Mouse (Mus musculus): Measurements from ENCODE around the gene Gm10644.
A peak's percentile ranks its signal among the peaks of the same experiment; 100 is the strongest.

Gene Gm10644

GRCm38 (mm10) chr8:83980845-83981244 lies 25.8 kb upstream of the Gm10644 start:
- no peak for DNase-seq (ENCODE audit: low read depth, low spot score)

DNA sequence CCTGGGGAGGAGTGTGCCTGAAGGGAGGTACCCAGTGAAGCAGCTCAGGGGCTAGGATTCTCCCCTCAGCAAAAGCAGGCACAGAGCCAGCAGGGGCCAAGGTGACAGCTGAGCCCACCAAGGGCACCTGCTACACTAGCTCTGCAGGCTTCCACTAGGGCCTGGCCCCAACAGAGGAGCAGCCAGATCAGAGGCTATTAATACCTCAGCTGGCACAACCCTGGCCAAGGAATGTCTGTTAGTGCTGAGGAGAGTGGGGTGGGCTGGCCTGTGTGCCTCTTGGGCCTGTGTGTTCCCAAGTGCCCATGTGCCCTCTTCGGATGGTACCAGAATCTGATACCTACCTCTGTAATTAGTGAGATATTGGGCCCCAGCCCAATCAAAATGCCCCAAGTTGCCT lies 25.2 kb upstream of the Gm10644 start:
- no peak for DNase-seq (ENCODE audit: low read depth, low spot score)

DNA sequence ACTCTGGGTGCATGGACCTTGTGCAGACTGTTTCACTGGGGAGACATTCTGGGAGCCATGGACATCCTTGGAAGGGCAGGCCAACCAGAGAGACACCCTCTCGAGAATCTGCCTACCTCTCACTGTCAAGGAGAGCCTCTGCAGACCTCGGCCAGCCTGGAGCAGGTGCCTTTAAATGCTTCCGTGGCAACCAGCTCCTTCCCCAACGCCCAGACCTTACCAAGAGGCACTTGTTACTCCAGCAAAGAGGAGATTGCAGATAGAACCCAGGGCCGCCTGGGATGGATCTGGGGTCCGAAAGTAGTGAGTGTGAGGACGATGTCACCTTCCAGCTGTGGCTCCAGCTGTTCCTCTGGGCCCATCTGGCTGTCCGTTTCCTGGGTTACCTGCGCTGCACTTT lies 23.2 kb upstream of the Gm10644 start:
- no peak for DNase-seq (ENCODE audit: low read depth, low spot score)

- DNase-seq (ENCODE audit: low read depth, low spot score), result no peak
These were observed 22.6 kb upstream of the Gm10644 start for GRCm38 (mm10) chr8:83977646-83978045.

GRCm38 (mm10) chr8:83976779-83977350 lies 21.9 kb upstream of the Gm10644 start:
- peak; percentile 24 for DNase-seq (ENCODE audit: low read depth, low spot score)

DNA sequence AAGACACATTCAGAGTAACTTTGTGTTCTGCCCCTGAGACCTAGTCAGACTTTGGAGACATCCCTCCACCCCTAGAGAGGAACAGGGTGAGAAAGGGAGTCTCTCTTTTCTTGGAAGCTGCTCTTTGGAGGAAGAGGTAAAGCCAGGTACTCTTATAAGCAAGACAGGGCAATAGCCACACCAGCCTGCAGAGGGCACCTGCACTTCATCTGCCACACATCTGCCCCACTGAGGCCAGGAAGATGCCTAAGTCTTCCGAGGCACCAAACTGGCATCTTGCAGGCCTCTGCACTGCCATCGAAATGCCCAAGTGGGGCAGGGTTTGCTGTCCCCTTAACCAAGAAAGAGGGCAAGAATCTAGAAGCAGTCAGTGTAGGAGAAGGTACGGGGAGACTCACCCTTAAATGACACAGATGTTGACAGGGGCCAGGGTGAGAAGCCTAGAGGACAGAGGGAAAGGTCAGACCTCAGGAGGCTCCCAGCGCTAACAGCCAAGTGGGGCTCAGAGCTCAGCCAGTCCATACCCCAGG lies 21.2 kb upstream of the Gm10644 start:
- DNase-seq (ENCODE audit: low read depth, low spot score), result peak; percentile 62

DNA sequence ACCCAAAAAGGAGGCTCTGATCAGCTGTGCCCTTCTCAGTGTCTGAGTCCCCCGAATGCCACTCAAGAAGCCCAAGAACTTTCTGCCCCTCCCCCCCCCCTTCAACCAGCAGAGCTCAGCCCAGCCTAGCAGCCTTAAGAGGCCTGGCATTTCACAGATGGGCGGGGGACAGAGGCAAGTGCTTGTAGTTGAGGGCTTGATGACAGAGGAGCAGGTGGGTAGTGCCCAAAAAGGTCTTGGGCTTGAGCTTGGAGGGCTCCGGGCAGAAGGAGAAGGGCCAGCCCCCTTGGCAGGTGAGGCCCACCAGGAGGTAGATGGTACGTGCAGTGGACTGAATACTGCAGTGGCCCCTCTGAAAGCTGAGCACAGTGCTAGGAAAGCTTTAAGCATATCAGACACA lies 19.5 kb upstream of the Gm10644 start:
- no peak for DNase-seq (ENCODE audit: low read depth, low spot score)

DNA sequence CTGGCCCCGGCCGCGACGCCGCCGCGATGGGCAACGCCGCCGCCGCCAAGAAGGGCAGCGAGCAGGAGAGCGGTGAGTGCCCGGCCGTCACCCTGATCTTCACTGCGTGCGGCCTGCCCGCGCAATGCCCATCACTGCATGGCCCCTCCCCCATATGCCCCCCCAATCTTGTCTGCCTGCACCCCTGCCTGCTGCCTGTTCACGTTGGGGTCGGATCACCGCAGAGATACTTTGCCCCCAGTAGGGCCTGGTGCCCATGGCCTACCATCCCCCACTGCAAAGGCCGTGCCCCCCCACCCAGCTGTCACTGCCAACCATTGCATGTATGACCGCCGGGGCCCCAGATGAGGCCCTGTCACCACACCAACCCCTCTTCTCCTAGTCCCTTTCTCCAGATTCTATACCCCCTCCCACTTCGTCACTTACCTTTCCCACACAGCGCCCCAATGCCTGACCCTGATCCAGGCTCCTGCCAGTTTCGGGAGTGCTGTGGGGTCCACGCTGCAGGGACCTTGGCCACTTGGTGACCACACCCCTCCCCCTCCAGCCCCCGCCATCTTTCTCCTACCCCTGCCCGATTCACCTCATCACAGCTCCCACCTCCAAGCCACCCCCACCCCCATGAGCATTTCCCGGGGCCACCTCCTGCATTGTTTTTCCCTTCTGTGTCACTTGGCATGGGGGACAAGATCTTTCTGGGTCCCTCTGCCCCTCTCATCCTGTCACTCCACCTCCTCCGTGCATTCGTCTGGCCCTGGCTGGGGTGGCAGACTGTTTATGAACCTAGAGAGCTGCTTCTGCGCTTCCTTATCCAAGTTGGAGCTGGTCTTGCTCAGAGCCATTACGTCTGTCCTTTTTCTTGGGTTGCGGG lies 18.4 kb upstream of the Gm10644 start:
- DNase-seq (ENCODE audit: low read depth, low spot score), result no peak

GRCm38 (mm10) chr8:83972150-83973120 lies 17.4 kb upstream of the Gm10644 start, which contains the start of gene Prkaca:
Gene Prkaca, plus strand, starts transcription at chr8:83972993.
- peak; percentile 99 for DNase-seq (ENCODE audit: low read depth, low spot score)

DNA sequence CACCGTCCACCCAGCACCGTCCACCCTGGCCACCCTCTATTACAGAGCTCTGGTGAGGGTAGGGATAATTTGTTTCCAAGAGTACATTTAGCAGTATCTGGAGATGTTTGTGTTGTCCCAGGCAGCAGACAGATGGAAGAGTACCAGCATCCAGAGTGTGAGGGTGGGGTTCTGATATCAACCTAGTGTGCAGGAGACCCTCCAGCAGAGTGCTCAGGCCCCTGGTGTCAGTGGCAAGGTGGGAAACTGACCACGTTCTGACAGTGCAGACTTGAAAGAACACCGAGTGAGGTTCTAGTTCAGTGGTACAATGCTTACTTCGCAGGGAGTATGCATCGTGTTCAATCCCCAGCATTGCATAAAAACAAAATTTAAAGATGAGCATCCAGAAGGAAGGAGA lies 16.7 kb upstream of the Gm10644 start:
- no peak for DNase-seq (ENCODE audit: low read depth, low spot score)

- no peak for DNase-seq (ENCODE audit: low read depth, low spot score)
These were observed 16.1 kb upstream of the Gm10644 start for GRCm38 (mm10) chr8:83971121-83971520.

DNA sequence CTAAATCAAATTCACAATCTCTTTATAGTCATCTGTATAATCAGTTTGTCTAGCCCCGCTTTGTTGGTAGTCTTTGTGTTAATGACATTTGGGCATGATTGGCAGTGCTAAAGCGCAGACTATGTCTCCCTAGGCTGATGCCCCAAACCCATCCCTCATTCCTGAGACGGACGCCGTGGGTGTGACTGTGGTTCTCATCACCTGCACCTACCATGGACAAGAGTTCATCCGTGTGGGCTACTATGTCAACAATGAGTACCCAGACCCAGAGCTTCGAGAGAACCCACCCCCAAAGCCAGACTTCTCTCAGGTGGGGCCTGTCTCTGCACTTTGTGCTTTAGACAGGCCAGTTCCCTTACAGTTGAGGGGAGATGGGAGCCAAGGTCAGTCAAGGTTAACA lies 12.7 kb upstream of the Gm10644 start:
- DNase-seq (ENCODE audit: low read depth, low spot score), result no peak

DNA sequence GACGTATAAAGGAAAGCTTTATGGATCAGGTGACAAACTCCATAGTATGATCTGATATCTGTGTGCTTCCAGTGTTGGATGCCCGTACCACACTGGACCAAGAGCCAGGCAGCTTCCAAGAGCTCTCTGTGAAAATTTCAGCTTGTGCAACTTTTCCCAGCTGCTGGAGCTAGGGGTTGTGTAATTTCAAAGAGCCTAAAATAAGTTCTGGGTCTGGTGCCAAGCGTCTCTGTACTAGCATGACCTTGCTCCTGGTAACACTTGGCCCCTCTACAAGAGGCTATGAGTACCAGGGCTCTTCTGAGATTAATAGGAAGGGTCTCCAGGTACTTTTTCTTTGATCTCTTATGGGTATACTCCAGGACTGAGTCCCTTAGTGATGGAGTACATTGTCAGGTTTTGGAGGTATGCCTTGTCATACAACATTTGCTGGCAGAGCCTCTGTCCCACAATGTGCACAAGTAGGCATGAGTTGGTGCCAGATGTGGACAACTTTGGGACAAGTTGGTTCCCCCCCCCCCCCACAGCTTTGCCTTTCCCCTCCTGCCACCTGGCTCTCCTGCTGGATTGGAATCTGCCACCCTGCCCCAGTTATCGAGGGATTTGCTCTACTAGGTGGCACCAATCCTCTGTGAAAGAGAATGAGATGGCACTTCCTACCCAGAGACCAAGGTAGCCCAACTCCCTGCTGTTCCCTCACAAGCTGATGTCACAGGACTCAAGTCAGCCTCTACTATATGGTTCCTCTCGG lies 9.2 kb upstream of the Gm10644 start:
- no peak for DNase-seq (ENCODE audit: low read depth, low spot score)

- DNase-seq (ENCODE audit: low read depth, low spot score), result peak; percentile 60
These were observed 1.8 kb upstream of the Gm10644 start for GRCm38 (mm10) chr8:83956789-83957188.

- DNase-seq (ENCODE audit: low read depth, low spot score), result no peak
These were observed 883 bp upstream of the Gm10644 start for GRCm38 (mm10) chr8:83955958-83956218.

DNA sequence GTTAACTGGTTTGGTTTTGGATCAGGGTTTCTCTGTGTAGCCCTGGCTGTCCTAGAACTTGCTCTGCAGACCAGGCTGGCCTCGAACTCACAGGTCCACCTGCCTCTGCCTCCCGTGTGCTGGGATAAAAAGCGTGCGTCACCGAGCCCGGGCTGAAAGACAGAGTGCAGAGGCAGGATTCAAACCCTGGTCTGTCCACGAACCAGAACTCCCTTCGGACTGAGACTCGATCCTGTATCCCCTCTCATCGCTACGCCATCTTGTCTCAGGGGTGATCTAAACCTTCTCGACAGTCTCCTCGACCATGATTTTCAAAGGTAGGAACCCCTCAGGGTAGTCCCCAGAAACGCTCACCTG lies 278 bp downstream of the Gm10644 start:
- no peak for DNase-seq (ENCODE audit: low read depth, low spot score)

- DNase-seq (ENCODE audit: low read depth, low spot score), result no peak
These were observed 9.5 kb downstream of the Gm10644 start for GRCm38 (mm10) chr8:83945540-83945939.

DNA sequence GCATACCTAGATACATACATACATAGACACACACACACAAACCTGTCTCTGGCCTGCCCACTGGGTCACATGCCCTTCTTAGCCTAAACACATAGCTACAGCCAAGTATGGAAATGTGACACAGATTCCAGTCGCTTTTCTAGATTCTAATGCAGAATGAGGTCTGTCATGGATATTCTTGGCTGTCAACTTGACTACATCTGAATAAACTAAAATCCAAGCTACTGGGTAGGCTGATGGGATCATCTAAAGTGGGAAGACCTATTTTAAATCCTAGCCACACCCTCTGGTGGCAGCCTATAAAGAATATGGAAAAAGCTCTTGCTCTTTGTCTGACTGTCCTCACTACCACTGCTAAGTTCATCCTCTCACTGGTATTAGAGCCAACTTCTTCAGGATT lies 12.6 kb downstream of the Gm10644 start:
- no peak for DNase-seq (ENCODE audit: low read depth, low spot score)

GRCm38 (mm10) chr8:83941066-83941677 lies 13.8 kb downstream of the Gm10644 start:
- DNase-seq (ENCODE audit: low read depth, low spot score), result no peak

DNA sequence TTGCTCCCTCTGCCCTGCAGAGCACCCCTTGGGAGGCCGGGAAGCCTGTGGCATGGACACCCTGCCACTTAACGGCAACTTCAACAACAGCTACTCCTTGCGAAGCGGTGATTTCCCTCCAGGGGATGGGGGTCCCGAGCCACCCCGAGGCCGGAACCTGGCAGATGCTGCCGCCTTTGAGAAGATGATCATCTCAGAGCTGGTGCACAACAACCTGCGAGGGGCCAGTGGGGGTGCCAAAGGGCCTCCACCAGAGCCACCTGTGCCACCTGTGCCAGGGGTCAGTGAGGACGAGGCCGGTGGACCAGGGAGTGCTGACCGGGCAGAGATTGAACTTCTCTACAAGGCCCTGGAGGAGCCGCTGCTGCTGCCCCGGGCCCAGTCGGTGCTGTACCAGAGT lies 16.7 kb downstream of the Gm10644 start:
- no peak for DNase-seq (ENCODE audit: low read depth, low spot score)

DNA sequence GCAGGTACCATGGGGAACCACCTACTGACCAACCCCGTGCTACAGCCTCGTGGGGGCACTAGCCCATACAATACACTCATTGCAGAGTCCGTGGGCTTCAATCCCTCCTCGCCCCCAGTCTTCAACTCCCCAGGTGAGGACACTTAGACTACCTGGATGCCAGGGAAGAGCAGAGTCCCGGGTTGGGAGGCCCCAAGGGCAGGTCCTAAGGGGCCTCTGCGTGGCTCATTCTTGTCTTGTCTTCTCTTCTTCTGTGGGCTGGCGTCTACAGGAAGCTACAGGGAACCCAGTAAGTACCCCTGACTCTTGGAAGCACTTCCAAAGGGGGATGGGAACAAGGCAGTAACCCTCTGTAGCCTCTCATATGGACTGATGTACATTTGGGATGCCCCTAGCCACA lies 17.4 kb downstream of the Gm10644 start:
- no peak for DNase-seq (ENCODE audit: low read depth, low spot score)

Data from CD4-positive helper T cell, adult 2 months (primary cell).